Mouse (Mus musculus) kidney, adult 2 months (tissue): ENCODE measurements around the gene Slfnl1.

Source experiments
- CTCF ChIP-seq: fragments of 200-500 bp; conservative IDR thresholded peaks from 2 replicates; pipeline ENCODE4 v1.5.1; 2011; ENCODE audit warnings: low read depth, mild to moderate bottlenecking, control low read depth, low read length, moderate library complexity, mixed read lengths; ENCODE audit not compliant: insufficient read depth, insufficient read length
- POLR2A ChIP-seq: fragments of 200-500 bp; IDR thresholded peaks from one replicate; pipeline ENCODE4 v1.6.1; 2011; ENCODE audit warnings: low read depth, low read length, control low read depth

- TF ChIP-seq POLR2A, result no peak
- TF ChIP-seq CTCF, result no peak
These were observed 24.6 kb downstream of the Slfnl1 start for GRCm38 (mm10) chr4:120556592-120556991.
